Mouse (Mus musculus) erythroblast, embryonic 14.5 days (primary cell): Measurements from ENCODE around the gene Hexim2.

Source experiments
- GATA1 ChIP-seq: IDR thresholded peaks from 2 replicates; pipeline ENCODE4 v1.6.1; 2012; ENCODE audit warnings: low read length, inconsistent platforms, mixed read lengths
- TAL1 ChIP-seq: IDR thresholded peaks from 3 replicates; pipeline ENCODE4 v1.6.1; 2012; ENCODE audit warnings: low read length, inconsistent platforms, mixed read lengths

DNA sequence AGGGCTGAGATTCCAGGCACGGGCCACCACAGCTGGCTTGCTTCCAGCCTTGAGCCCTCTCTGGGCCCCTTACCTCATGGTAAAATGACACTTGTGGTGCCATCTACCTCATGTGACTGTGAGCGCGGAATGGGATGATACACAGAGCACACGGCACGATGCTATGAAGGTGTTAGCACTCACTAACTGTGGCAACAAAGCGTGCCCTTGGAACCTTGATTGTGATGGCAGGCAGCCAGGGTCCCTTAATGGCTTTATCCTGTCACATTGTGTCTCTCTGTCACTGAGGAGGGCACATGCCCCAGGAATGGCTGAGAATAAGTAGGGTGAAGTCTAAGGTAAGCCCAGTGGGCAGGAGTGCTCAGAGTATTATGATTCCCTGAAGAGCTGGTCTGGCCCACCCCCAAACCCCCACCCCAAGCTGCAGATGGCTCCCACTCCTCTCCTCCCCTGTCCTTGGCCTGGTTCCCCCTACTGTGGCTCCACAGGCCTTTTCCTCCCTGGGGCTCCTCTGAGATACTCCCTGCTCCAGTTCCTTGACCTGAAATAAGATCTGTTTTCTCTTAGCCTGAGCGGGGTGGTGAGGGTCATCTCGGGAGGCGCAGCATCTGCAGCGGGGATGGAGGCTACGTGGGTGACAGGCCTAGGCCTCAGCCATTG is 33.6 kb upstream of the Hexim2 start:
- TF ChIP-seq GATA1 (no peak), TAL1 (no peak)
